Mouse (Mus musculus) left cerebral cortex, adult 2 months (tissue): Measurements from ENCODE around the gene Prkar1a. TPM values are rescaled to one million over a fixed set of nuclear protein-coding genes. Genes with fewer than 3 reads are reported as not detected.

Source experiments
- DNase-seq, 2 experiments: peaks; one replicate each; pipeline ENCODE4 v3.0.0; 2021 to 2022; ENCODE audit warnings: low spot score in 2 of 2, mixed read lengths in 1 of 2; ENCODE audit errors: extremely low spot score in 1 of 2
- H3K27ac ChIP-seq: fragments of 200-600 bp; 2 replicates; pipeline ENCODE4 v1.8.1; 2022
- H3K4me3 ChIP-seq: fragments of 200-600 bp; 2 replicates; pipeline ENCODE4 v1.8.1; 2022
- CTCF ChIP-seq: fragments of 200-600 bp; IDR thresholded peaks from 2 replicates; pipeline ENCODE4 v1.8.1; 2022; ENCODE audit warnings: antibody characterized with exemption, mild to moderate bottlenecking, moderate library complexity
- intact Hi-C: fragments of 180-260 bp; cut with DNase I; formaldehyde crosslinking; loops from one replicate; pipeline ENCODE4 v1.15.1; 2025
- total RNA-seq, 2 experiments: library from RNA; stranded (reverse); gene quantifications; 2 replicates each; pipeline ENCODE4 v1.2.3; 2021

The Prkar1a gene
- total RNA-seq, 2 experiments from 2014 or later = 572 to 615 TPM

GRCm38 (mm10) chr11:109716981-109717380 lies 67.8 kb downstream of the Prkar1a start:
- no peak for DNase-seq
- no peak for TF ChIP-seq CTCF
- Histone ChIP-seq H3K4me3 (no peak overlapping the region), H3K27ac (peak overlapping the region; percentile 85)
- intact Hi-C loops = loop anchor here (1.0 to 10.0 kb wide), 2 partner anchors 76 to 438 kb away; no protein-coding TSS in a partner anchor

- intact Hi-C loops = loop anchor here (1.0 to 10.0 kb wide), 2 partner anchors 76 to 437 kb away; no protein-coding TSS in a partner anchor
- peak; percentile 11 to 43 for DNase-seq
- H3K27ac ChIP-seq = peak overlapping the region; percentile 85
- TF ChIP-seq CTCF = no peak
- H3K4me3 ChIP-seq = no peak overlapping the region
Measured at GRCm38 (mm10) chr11:109717448-109717847, 68.2 kb downstream of the Prkar1a start.

- Histone ChIP-seq H3K4me3 (no peak overlapping the region), H3K27ac (peak overlapping the region; percentile 85)
- no peak for DNase-seq
- intact Hi-C loops = loop anchor here (1.0 to 10.0 kb wide), 2 partner anchors 75 to 437 kb away; no protein-coding TSS in a partner anchor
- TF ChIP-seq CTCF = no peak
Measured at GRCm38 (mm10) chr11:109717966-109718895, 69.0 kb downstream of the Prkar1a start.

Other genes with a start within 250 kb of the Prkar1a start
- not detected for gene 9930022D16Rik, start 235.5 kb upstream of the Prkar1a start, total RNA-seq
- 10 to 100 TPM; 49.5 TPM for gene Amz2, start 223.5 kb upstream of the Prkar1a start, total RNA-seq
- 10 to 100 TPM; 10.2 to 11.1 TPM for gene Arsg, start 176.0 kb upstream of the Prkar1a start, total RNA-seq
- 10 to 100 TPM; 11.6 to 12.3 TPM for gene Slc16a6, start 175.8 kb upstream of the Prkar1a start, total RNA-seq
- 10 to 100 TPM; 18.6 to 19.2 TPM for gene Wipi1, start 37.4 kb upstream of the Prkar1a start, total RNA-seq
- gene Fam20a, start 72.9 kb downstream of the Prkar1a start, total RNA-seq = 10 to 100 TPM; 14.7 to 17.8 TPM
- gene 1700012B07Rik, start 178.6 kb downstream of the Prkar1a start, total RNA-seq = not detected